Mouse (Mus musculus) kidney, adult 2 months (tissue): ENCODE measurements around the gene Kirrel2.

Source experiments
- CTCF ChIP-seq: fragments of 200-500 bp; conservative IDR thresholded peaks from 2 replicates; pipeline ENCODE4 v1.5.1; 2011; ENCODE audit warnings: low read depth, mild to moderate bottlenecking, control low read depth, low read length, moderate library complexity, mixed read lengths; ENCODE audit not compliant: insufficient read depth, insufficient read length
- POLR2A ChIP-seq: fragments of 200-500 bp; IDR thresholded peaks from one replicate; pipeline ENCODE4 v1.6.1; 2011; ENCODE audit warnings: low read depth, low read length, control low read depth

- TF ChIP-seq POLR2A = no peak
- no peak for TF ChIP-seq CTCF
Observed at GRCm38 (mm10) chr7:30453327-30453726, 4.2 kb downstream of the Kirrel2 start.
